Mouse (Mus musculus): Measurements from ENCODE around the gene Nos1. TPM values are rescaled to one million over a fixed set of nuclear protein-coding genes. Genes with fewer than 3 reads are reported as not detected.

Nos1 gene
- polyA plus RNA-seq, 1 experiment from 2014 or later = 0.82 TPM

DNA sequence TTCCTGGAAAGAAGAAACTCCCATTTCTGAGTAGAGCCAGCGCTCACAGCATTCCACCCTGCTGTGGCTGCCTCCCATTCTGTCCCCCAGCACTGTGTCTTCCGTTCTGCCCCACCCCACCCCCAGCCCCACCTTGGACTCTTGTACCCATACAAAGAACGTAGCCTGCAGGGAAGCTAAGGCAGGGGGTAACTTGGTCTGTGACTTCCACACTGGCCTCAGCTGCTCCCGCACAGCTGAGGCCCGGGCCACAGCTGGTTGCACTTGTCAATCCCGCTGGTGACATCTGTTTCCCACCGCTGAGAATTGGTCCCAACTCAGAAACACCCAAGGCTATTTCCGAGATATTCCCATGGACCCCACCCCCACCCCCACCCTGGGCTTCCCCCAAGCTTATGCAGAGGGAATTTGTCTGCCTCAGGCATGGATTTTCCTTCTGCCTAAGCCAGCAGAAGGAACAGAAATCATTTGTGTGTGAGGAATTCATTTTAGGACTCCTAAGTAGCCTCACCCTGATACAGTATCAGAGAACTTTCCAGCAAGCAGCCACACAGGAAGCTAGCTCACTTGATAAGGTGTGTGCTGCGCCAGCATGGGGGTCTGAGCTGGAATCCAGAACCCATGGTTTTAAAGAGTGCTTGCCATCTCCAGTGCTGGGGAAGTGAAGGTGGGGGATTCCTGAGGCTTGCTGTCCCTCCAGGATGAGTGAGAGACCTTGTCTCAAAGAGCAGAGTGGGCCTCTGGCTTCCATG lies 117.4 kb downstream of the Nos1 start:
- Histone ChIP-seq H3K4me1 (replicated peaks; ENCODE audit: insufficient read depth, low read length) (no peaks in the 10 kb centered on the region; the same call in 1 of the 2 replicates), H3K36me3 (ENCODE audit: insufficient read depth, low read length) (no peaks in the 10 kb centered on the region), H3K4me2 (ENCODE audit: low read length) (0 out of 2 replicates have a peak overlapping the region, but pooled peaks have one; percentile 1), H3K27ac (no peak overlapping the region), H3K9me3 (replicated peaks; ENCODE audit: low read length) (no peaks in the 10 kb centered on the region), H3K9ac (ENCODE audit: low read depth, low read length) (0 out of 2 replicates have a peak overlapping the region, but pooled peaks have one; percentile 3), H3K27me3 (ENCODE audit: insufficient read depth, low read length) (no peaks in the 10 kb centered on the region), H3K4me3 (replicated peaks; ENCODE audit: low read depth, low read length) (no peak overlapping the region)
- ATAC-seq (replicated peaks; ENCODE audit: low FRiP score, low read depth) = peak; percentile 66; the same call in 1 of the 2 replicates
- DNase-seq (ENCODE audit: low spot score) = no peak
- WGBS = 20% methylated on average over 9 of the region's 9 CpGs
- no peak for TF ChIP-seq CTCF (IDR thresholded peaks at IDR 0.05; ENCODE audit: low read depth)

DNA sequence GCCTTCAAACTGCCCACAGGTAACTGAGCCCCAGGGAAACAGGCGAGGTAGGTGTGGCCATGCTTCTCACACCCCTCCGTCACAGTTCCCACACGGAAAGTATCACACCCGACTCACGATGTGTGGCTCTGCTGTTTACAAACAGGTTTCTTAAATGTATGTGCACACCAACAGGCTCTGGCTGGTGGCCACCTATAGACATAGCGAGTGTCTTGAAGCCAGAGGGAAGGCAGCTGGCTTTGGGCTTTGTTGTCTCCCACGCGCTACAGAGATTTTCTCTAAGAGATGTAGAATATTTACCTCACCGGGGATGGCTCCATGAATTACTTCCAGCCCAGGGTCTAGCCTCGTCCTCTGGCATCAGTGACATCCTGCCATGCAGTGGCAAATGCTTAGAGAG lies 118.5 kb downstream of the Nos1 start:
- Histone ChIP-seq H3K9ac (ENCODE audit: low read depth, low read length) (no peak overlapping the region), H3K27me3 (ENCODE audit: insufficient read depth, low read length) (no peaks in the 10 kb centered on the region), H3K4me3 (replicated peaks; ENCODE audit: low read depth, low read length) (no peak overlapping the region), H3K27ac (no peak overlapping the region), H3K36me3 (ENCODE audit: insufficient read depth, low read length) (no peaks in the 10 kb centered on the region), H3K4me1 (replicated peaks; ENCODE audit: insufficient read depth, low read length) (no peaks in the 10 kb centered on the region; the same call in 1 of the 2 replicates), H3K9me3 (replicated peaks; ENCODE audit: low read length) (no peaks in the 10 kb centered on the region), H3K4me2 (ENCODE audit: low read length) (no peak overlapping the region)
- TF ChIP-seq CTCF (IDR thresholded peaks at IDR 0.05; ENCODE audit: low read depth) = no peak
- DNase-seq (ENCODE audit: low spot score) = no peak
- 64% methylated on average over 10 of the region's 10 CpGs for WGBS
- no peak for ATAC-seq (replicated peaks; ENCODE audit: low FRiP score, low read depth)

DNA sequence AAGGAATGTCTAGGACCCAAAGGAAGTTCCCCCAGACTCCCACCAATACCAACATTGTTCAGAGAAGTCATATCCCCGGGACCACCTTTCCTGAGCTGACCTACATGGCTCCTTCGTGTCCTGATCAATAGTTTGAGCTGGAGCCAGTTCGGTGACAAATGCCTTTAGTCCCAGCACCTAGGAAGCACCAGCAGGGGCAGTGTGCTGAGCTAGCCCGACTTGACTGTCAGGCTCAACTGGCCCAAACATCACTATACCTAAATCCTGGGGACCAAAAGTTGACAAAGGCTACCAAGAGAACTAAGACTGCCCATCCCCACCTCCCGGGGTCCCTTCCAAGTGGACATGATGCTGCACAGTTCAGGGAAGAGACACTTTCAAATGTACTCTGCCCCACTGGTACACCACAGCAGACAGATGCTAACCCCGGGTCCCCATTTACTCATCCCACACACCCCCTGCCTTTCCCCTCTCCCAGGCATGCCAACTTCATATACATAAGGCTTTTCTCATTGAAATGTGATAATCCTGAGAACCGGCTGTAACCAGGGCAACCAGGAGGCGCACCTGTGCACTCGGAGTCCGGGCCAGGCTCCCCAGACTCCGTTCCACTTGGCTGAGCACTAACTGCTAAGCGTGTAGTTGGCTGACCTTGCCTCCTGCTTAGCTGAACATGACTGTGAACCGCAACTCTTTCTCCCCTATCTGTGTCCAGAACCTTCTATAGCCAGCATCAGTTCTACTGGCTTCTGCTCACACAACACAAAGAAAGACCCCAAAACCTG lies 120.3 kb downstream of the Nos1 start:
- H3K4me1 ChIP-seq (replicated peaks; ENCODE audit: insufficient read depth, low read length) = no peaks in the 10 kb centered on the region; the same call in 1 of the 2 replicates
- no peak overlapping the region for H3K4me3 ChIP-seq (replicated peaks; ENCODE audit: low read depth, low read length)
- DNase-seq (ENCODE audit: low spot score) (peak; percentile 51), ATAC-seq (replicated peaks; ENCODE audit: low FRiP score, low read depth) (no peak)
- H3K27me3 ChIP-seq (ENCODE audit: insufficient read depth, low read length) = no peaks in the 10 kb centered on the region
- H3K9ac ChIP-seq (ENCODE audit: low read depth, low read length) = no peak overlapping the region
- WGBS = 20% methylated on average over 13 of the region's 13 CpGs
- no peak overlapping the region for H3K4me2 ChIP-seq (ENCODE audit: low read length)
- no peak overlapping the region for H3K27ac ChIP-seq
- no peaks in the 10 kb centered on the region for H3K36me3 ChIP-seq (ENCODE audit: insufficient read depth, low read length)
- no peaks in the 10 kb centered on the region for H3K9me3 ChIP-seq (replicated peaks; ENCODE audit: low read length)
- peak; percentile 25; the same call in 1 of the 2 replicates for TF ChIP-seq CTCF (IDR thresholded peaks at IDR 0.05; ENCODE audit: low read depth)

DNA sequence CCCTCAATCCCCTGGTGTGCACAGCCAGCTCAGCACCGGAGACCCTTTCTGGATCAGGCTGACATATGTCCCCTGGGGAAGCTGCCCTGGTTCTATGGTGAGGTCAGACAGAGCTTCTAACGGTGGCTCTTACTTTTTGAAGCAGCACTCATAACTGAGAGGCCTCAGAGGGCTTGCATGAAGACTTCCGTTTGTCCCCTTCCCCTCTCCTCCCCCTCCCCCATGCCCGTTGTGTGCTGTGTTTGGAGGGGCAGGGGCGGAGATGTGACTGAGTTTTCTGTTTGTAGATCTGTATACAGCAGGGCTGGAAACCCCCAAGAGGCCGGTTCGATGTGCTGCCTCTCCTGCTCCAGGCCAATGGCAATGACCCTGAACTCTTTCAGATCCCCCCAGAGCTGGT lies 122.7 kb downstream of the Nos1 start:
- H3K4me1 ChIP-seq (replicated peaks; ENCODE audit: insufficient read depth, low read length) = no peaks in the 10 kb centered on the region
- H3K4me3 ChIP-seq (replicated peaks; ENCODE audit: low read depth, low read length) = no peak overlapping the region
- H3K36me3 ChIP-seq (ENCODE audit: insufficient read depth, low read length) = no peaks in the 10 kb centered on the region
- no peaks in the 10 kb centered on the region for H3K27me3 ChIP-seq (ENCODE audit: insufficient read depth, low read length)
- no peak overlapping the region for H3K4me2 ChIP-seq (ENCODE audit: low read length)
- H3K9me3 ChIP-seq (replicated peaks; ENCODE audit: low read length) = no peaks in the 10 kb centered on the region
- 44% methylated on average over 7 of the region's 7 CpGs for WGBS
- no peak for TF ChIP-seq CTCF (IDR thresholded peaks at IDR 0.05; ENCODE audit: low read depth)
- no peak overlapping the region for H3K27ac ChIP-seq
- ATAC-seq (replicated peaks; ENCODE audit: low FRiP score, low read depth) (no peak), DNase-seq (ENCODE audit: low spot score) (no peak)
- no peak overlapping the region for H3K9ac ChIP-seq (ENCODE audit: low read depth, low read length)

DNA sequence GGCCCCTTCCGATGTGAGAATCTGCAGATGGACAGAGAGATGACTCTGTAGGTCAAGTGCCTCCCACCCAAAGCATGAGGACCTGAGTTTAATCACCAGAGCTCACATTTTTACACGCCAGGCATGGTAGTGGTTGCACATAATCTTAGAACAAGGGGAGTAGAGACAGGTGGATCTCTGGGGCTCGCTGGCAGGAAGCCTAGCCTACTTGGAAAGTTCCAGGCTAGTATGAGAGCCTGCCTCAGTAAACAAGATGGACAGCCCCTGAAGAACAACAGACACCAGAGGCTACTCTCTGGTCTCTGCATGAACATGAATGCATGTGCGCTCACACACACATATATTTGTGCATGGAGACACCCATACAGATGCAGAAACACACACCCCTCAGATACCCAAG lies 124.9 kb downstream of the Nos1 start:
- ATAC-seq (replicated peaks; ENCODE audit: low FRiP score, low read depth) (no peak), DNase-seq (ENCODE audit: low spot score) (no peak)
- WGBS = 82% methylated on average over 4 of the region's 4 CpGs
- Histone ChIP-seq H3K4me2 (ENCODE audit: low read length) (no peak overlapping the region), H3K9me3 (replicated peaks; ENCODE audit: low read length) (no peaks in the 10 kb centered on the region), H3K4me3 (replicated peaks; ENCODE audit: low read depth, low read length) (no peak overlapping the region), H3K27me3 (ENCODE audit: insufficient read depth, low read length) (no peaks in the 10 kb centered on the region), H3K36me3 (ENCODE audit: insufficient read depth, low read length) (no peaks in the 10 kb centered on the region), H3K27ac (no peak overlapping the region), H3K9ac (ENCODE audit: low read depth, low read length) (no peak overlapping the region), H3K4me1 (replicated peaks; ENCODE audit: insufficient read depth, low read length) (no peaks in the 10 kb centered on the region)
- TF ChIP-seq CTCF (IDR thresholded peaks at IDR 0.05; ENCODE audit: low read depth) = no peak

DNA sequence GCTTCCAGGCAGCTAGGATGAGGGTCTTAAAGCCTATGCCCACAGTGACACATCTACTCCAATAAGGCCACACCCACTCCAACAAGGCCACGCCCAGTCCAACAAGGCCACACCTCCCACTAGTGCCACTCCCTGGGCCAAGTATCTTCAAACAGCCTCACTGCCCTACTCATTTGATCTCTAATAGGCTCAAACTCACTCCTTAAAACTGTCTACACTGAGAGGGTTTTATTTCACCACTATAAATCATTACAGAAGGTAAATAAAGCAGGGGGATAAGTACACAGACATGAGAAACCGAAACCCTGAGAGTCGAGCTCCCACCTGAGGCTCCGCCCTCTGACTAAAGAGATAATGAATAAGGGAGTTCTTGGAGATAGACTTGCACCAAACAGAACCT lies 128.7 kb downstream of the Nos1 start:
- Histone ChIP-seq H3K4me3 (replicated peaks; ENCODE audit: low read depth, low read length) (no peak overlapping the region), H3K9me3 (replicated peaks; ENCODE audit: low read length) (no peaks in the 10 kb centered on the region), H3K27me3 (ENCODE audit: insufficient read depth, low read length) (no peaks in the 10 kb centered on the region), H3K4me1 (replicated peaks; ENCODE audit: insufficient read depth, low read length) (no peaks in the 10 kb centered on the region), H3K9ac (ENCODE audit: low read depth, low read length) (no peak overlapping the region), H3K4me2 (ENCODE audit: low read length) (no peak overlapping the region), H3K27ac (no peak overlapping the region), H3K36me3 (ENCODE audit: insufficient read depth, low read length) (no peaks in the 10 kb centered on the region)
- 36% methylated on average over 4 of the region's 4 CpGs for WGBS
- no peak for TF ChIP-seq CTCF (IDR thresholded peaks at IDR 0.05; ENCODE audit: low read depth)
- DNase-seq (ENCODE audit: low spot score) (peak; percentile 78), ATAC-seq (replicated peaks; ENCODE audit: low FRiP score, low read depth) (peak; percentile 52; the same call in 1 of the 2 replicates)

Data from kidney, postnatal 0 days (tissue).